Mouse (Mus musculus) neural tube, embryonic 13.5 days (tissue): ENCODE results near the gene Nr5a2. TPM values are rescaled to one million over a fixed set of nuclear protein-coding genes. Genes with fewer than 3 reads are reported as not detected.

Experiments used
- ATAC-seq: fragments of 200-750 bp; cut with Nextera tagmentation; 2 replicates; pipeline ENCODE4 v1.8.0; 2017; ENCODE audit warnings: low read depth, mild to moderate bottlenecking, moderate TSS enrichment, moderate library complexity
- H3K27ac ChIP-seq: fragments of 300-500 bp; sonication (generic); replicated peaks from 2 replicates; pipeline ENCODE4 v1.5.1; 2015; ENCODE audit warnings: moderate library complexity, mild to moderate bottlenecking, inconsistent platforms
- H3K27me3 ChIP-seq: fragments of 300-500 bp; sonication (generic); 2 replicates; pipeline ENCODE4 v1.6.1; 2015; ENCODE audit warnings: mild to moderate bottlenecking, inconsistent platforms
- H3K36me3 ChIP-seq: fragments of 300-500 bp; sonication (generic); 2 replicates; pipeline ENCODE4 v1.6.1; 2015; ENCODE audit warnings: mild to moderate bottlenecking, inconsistent platforms
- H3K4me1 ChIP-seq: fragments of 300-500 bp; sonication (generic); replicated peaks from 2 replicates; pipeline ENCODE4 v1.6.1; 2015; ENCODE audit warnings: inconsistent platforms
- H3K4me2 ChIP-seq: fragments of 300-500 bp; sonication (generic); 2 replicates; pipeline ENCODE4 v1.6.1; 2015; ENCODE audit warnings: inconsistent platforms, mild to moderate bottlenecking, moderate library complexity
- H3K4me3 ChIP-seq: fragments of 300-500 bp; sonication (generic); 2 replicates; pipeline ENCODE4 v1.5.1; 2015; ENCODE audit warnings: mild to moderate bottlenecking, inconsistent platforms
- H3K9ac ChIP-seq: fragments of 300-500 bp; sonication (generic); 2 replicates; pipeline ENCODE4 v1.6.1; 2015; ENCODE audit warnings: moderate library complexity, mild to moderate bottlenecking, inconsistent platforms
- H3K9me3 ChIP-seq: fragments of 300-500 bp; sonication (generic); 2 replicates; pipeline ENCODE4 v1.6.1; 2016; ENCODE audit warnings: inconsistent platforms
- WGBS: fragments of 180-500 bp; shearing (Covaris S2); methylation state at CpG from one replicate; pipeline ENCODE4 v1.1.7; 2015; 5-methylcytosine and 5-hydroxymethylcytosine counted together
- polyA plus RNA-seq: library from polyadenylated mRNA; unstranded; fragments of >200 nt; fragmentation: Nextera tagmentation; extraction: Ambion mirVana; gene quantifications from 2 replicates; pipeline ENCODE4 v1.2.1, GENCODE M21; 2015

The Nr5a2 gene
- polyA plus RNA-seq, 1 experiment from 2014 or later, result 1.5 TPM

DNA sequence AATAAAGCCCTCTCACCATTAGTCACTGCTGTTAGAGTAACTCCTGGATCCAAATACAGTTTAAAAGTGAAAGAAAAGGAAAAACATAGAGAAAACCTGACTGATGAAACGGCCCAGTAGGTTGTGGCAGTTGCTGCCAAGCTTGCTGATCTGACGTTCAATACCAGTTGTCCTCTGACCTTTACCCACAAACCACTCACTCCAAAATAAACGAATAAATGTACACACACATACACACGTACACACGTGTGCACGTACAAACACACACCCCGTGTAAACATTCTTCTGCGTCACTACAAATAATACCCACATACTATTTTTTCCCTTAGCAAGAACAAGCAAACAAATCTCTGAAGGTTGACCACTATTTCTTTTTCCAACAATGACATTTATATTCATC lies 64.4 kb downstream of the Nr5a2 start:
- H3K36me3 ChIP-seq, result no peaks in the 10 kb centered on the region
- H3K4me2 ChIP-seq, result no peak overlapping the region
- no peak overlapping the region for H3K9ac ChIP-seq
- WGBS, result 90% methylated on average over 8 of the region's 8 CpGs
- no peaks in the 10 kb centered on the region; the same call in 1 of the 2 replicates for H3K27me3 ChIP-seq
- ATAC-seq, result no peak
- no peak overlapping the region for H3K4me3 ChIP-seq
- no peaks in the 10 kb centered on the region for H3K9me3 ChIP-seq
- H3K4me1 ChIP-seq, result 0 out of 2 replicates have a peak, but pooled peaks cover 4% of the 10 kb centered on the region
- no peak overlapping the region for H3K27ac ChIP-seq

DNA sequence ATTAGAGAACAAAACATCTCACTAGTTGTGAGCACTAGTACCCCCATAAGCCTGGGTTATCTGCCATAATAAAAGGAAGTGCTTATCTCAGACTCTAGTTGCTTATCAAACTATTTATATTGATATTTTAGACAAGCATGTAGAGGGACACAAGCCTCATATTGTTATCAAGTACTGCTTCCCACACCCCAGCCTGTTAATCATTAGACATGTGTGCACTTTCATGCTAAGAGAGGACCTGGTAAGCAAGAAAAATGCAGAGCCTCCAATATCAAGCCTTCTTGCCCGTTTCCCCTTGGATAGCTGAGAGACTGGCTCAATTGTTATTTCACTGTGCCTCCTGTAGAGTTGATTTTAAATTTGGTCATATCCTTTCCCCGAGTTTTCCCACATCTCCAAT lies 65.5 kb downstream of the Nr5a2 start:
- Histone ChIP-seq H3K27ac (no peak overlapping the region), H3K9ac (no peak overlapping the region), H3K27me3 (no peaks in the 10 kb centered on the region; the same call in 1 of the 2 replicates), H3K4me1 (0 out of 2 replicates have a peak, but pooled peaks cover 4% of the 10 kb centered on the region), H3K36me3 (no peaks in the 10 kb centered on the region), H3K4me3 (no peak overlapping the region), H3K4me2 (no peak overlapping the region), H3K9me3 (no peaks in the 10 kb centered on the region)
- 60% methylated on average over 2 of the region's 2 CpGs for WGBS
- no peak for ATAC-seq

DNA sequence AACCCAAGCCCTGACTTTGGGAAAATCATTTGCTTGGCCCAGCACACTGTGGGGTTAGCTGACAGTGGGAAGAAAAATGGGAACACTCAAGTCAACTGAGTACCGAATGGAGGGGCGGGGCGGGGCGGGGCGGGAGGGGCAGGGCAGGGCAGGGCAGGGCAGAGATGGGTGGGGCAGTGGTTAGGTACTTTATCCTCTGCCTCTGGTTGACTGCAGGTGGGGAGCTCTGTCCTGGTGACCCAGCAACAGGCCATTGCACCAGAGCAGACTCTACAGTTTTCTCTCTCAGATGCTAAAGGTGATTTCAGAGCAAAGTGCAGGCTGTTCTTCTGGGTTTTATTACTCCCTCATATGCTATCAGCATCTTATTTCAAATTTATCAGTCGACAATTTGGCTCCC lies 67.1 kb downstream of the Nr5a2 start:
- 84% methylated on average over 6 of the region's 6 CpGs for whole genome bisulfite sequencing
- Histone ChIP-seq H3K4me3 (no peak overlapping the region), H3K36me3 (no peaks in the 10 kb centered on the region), H3K9me3 (no peaks in the 10 kb centered on the region), H3K27ac (no peak overlapping the region), H3K9ac (no peak overlapping the region), H3K27me3 (no peaks in the 10 kb centered on the region; the same call in 1 of the 2 replicates), H3K4me2 (no peak overlapping the region), H3K4me1 (peaks cover 12% of the 10 kb centered on the region; the same call in 1 of the 2 replicates)
- no peak for ATAC-seq

DNA sequence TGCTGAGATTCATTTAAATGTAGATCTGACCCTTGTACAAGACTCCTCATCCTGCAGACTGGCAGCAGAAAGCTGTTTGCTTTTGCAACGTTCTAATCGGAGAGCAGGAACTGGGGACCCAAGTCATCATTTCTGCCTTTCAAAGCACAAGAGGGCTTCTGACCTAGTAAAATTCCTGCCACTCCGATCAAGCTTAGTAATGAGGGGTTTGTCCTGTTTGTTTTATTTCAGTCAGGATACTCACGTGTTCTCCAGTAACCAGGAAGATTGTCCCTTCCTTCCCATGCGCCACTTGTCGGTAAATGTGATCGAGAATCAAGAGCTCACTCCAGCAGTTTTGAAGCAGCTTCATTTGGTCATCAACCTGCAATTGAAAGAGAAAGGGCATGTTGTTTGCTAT lies 69.8 kb downstream of the Nr5a2 start:
- H3K27ac ChIP-seq, result no peak overlapping the region
- no peak for ATAC-seq
- no peaks in the 10 kb centered on the region for H3K9me3 ChIP-seq
- 81% methylated on average over 7 of the region's 7 CpGs for WGBS
- H3K9ac ChIP-seq, result no peak overlapping the region
- H3K36me3 ChIP-seq, result no peaks in the 10 kb centered on the region
- peaks cover 8% of the 10 kb centered on the region; the same call in 1 of the 2 replicates for H3K4me1 ChIP-seq
- no peak overlapping the region for H3K4me3 ChIP-seq
- no peak overlapping the region for H3K4me2 ChIP-seq
- H3K27me3 ChIP-seq, result no peaks in the 10 kb centered on the region; the same call in 1 of the 2 replicates

DNA sequence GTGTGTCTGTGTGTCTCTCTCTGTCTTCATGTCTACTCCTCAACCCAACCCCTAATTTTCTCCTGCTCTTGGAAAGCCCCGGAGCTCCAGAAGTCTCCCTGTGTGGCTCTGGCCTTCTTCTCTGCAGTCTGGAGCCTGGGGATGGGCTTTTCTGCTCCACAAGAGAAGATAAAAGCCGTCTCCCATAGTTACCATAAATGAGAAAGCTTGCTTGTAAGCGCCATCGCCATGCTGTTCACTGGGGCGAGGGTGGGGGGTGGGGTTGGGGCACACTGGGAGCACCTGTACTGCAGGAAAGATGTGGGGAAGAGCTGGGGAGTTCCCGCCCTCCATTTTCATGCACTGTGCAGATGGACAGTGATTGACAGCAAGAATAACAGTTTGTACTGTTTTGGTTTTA lies 71.5 kb downstream of the Nr5a2 start:
- Histone ChIP-seq H3K9me3 (no peaks in the 10 kb centered on the region), H3K4me1 (peaks cover 8% of the 10 kb centered on the region; the same call in 1 of the 2 replicates)
- whole genome bisulfite sequencing, result 51% methylated on average over 6 of the region's 6 CpGs

DNA sequence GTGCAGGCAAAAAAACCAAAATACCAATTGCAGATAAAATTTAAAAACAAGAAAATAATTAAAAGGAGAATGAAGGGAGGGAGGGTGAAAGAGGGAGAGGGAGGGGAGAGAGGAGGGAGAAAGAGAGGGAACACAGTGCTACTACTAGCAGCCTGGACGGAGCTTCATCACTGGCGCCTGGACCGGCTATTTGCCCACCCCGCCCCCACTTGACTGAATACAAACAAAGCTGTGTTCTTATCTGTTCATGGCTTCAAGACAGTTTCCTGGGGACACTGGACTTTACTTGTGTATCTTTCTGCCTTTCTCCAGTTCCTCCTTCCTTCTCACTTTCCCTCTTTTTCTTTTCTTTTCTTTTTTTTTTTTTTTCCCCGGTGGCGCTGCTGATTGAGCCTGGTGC lies 73.6 kb downstream of the Nr5a2 start:
- 43% methylated on average over 6 of the region's 6 CpGs for WGBS
- no peak for ATAC-seq
- no peak overlapping the region for H3K4me2 ChIP-seq
- H3K4me3 ChIP-seq, result no peak overlapping the region
- H3K36me3 ChIP-seq, result no peaks in the 10 kb centered on the region
- H3K27ac ChIP-seq, result no peak overlapping the region
- peaks cover 8% of the 10 kb centered on the region; the same call in 1 of the 2 replicates for H3K4me1 ChIP-seq
- H3K9me3 ChIP-seq, result no peaks in the 10 kb centered on the region
- H3K9ac ChIP-seq, result no peak overlapping the region
- H3K27me3 ChIP-seq, result no peaks in the 10 kb centered on the region

More for the DNA sequence above, 71.5 kb downstream of the Nr5a2 start:
- H3K4me3 ChIP-seq, result no peak overlapping the region
- no peaks in the 10 kb centered on the region; the same call in 1 of the 2 replicates for H3K27me3 ChIP-seq
- H3K36me3 ChIP-seq, result no peaks in the 10 kb centered on the region
- no peak overlapping the region for H3K4me2 ChIP-seq
- no peak for ATAC-seq
- H3K9ac ChIP-seq, result no peak overlapping the region
- no peak overlapping the region for H3K27ac ChIP-seq

DNA sequence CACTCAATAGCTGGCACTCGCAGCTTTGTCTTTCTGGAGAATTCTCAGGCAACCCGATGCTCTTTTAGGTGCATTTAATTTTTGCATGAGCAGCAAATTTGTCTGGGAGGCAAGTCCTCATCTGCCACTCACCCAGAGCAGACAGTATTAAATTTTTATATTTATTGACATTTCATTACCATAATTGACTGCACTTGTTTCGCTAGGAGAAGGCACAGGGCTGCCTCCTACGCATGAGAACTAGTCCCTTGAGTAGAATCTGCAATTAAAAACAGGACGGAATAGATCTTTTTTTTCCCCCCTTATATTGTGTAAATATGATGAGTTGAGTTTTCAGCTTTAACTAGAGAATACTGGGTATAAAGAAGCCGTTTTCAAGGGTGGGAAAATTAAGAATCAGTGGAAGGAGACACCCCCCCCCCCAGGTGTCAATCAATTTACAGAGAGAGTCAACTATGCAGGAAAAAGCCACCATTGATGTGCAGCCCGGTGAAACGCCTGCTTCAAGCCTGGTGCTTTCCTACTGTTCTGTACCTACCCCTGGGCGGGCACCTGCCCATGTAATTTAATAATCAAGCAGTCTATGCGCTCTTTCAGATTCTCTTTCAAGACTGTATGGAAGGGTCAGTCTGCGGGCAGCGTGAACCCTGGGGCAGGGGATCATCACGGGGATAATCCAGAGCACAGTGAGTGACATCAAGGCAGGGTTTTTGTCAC lies 76.6 kb downstream of the Nr5a2 start:
- H3K27me3 ChIP-seq, result no peaks in the 10 kb centered on the region
- no peak overlapping the region for H3K27ac ChIP-seq
- H3K9me3 ChIP-seq, result no peaks in the 10 kb centered on the region
- no peaks in the 10 kb centered on the region for H3K36me3 ChIP-seq
- 62% methylated on average over 13 of the region's 13 CpGs for WGBS
- peaks cover under 1% of the 10 kb centered on the region; the same call in 1 of the 2 replicates for H3K4me1 ChIP-seq
- no peak overlapping the region for H3K4me2 ChIP-seq
- H3K9ac ChIP-seq, result no peak overlapping the region
- no peak for ATAC-seq
- no peak overlapping the region for H3K4me3 ChIP-seq

DNA sequence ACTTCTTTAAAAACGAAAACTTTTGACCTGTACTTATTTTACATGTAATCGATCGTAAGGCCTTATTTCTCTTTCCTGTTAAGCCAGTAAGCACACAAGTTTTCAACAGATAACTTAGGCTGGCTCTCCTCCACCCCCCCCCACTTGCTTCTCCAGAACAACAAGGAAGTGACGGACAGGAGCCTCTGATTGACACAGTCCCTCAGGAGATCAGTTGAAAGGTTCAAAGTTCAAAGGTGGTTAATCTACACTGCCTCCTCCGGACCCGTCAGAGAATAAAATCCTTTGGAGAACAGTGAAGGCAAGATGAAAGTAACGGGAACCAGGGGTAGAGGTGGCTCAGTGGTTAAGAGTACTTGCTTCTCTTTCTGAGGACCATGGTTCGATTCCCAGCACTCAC lies 80.0 kb downstream of the Nr5a2 start:
- H3K4me2 ChIP-seq, result no peak overlapping the region
- no peak overlapping the region for H3K9ac ChIP-seq
- no peaks in the 10 kb centered on the region for H3K36me3 ChIP-seq
- no peak overlapping the region for H3K27ac ChIP-seq
- WGBS, result 90% methylated on average over 8 of the region's 8 CpGs
- ATAC-seq, result no peak
- H3K9me3 ChIP-seq, result no peaks in the 10 kb centered on the region
- no peaks in the 10 kb centered on the region for H3K4me1 ChIP-seq
- no peak overlapping the region for H3K4me3 ChIP-seq
- H3K27me3 ChIP-seq, result no peaks in the 10 kb centered on the region

DNA sequence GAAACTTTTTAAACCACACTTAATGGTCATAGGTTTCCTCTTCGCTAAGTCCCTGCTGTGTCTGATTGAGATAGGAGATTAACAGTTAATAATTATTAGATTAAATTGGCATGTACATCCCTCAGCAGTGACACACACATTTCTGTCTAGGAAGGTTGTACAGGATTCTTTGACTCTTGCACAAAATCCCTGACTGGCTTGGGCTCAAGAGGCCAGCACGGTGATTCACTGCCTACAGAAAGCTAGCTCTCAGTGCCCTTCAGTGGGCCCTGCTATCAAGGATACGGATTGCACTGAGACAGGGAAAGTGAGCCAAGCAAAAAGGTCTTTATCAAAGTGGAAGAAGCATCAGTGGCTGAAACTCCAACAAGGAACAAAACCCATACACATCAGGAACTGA lies 85.2 kb downstream of the Nr5a2 start:
- ATAC-seq, result no peak
- no peaks in the 10 kb centered on the region for H3K4me1 ChIP-seq
- no peak overlapping the region for H3K9ac ChIP-seq
- 0 out of 2 replicates have a peak, but pooled peaks cover 3% of the 10 kb centered on the region for H3K27me3 ChIP-seq
- no peak overlapping the region for H3K4me2 ChIP-seq
- no peak overlapping the region for H3K27ac ChIP-seq
- no peaks in the 10 kb centered on the region for H3K36me3 ChIP-seq
- H3K4me3 ChIP-seq, result no peak overlapping the region
- WGBS, result 95% methylated on average over 3 of the region's 3 CpGs
- no peaks in the 10 kb centered on the region for H3K9me3 ChIP-seq

DNA sequence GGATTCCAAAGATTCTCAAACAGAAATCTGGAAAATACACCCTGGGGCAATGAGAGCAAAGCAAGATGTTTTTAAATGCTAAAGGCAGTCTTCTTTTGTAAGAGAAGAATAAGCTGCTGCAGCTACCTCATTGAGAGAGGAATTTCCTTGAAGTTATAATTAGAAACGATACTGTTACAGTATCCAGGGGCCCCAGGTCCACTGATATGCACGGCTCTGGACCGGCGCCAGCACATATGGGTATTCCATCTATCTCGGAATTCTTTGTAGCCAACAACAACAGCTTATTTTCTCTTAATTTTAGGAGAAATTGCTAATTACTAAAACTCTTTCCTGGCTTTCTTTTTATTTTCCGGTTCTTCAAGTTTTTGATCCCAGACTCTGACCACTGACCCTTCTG lies 91.3 kb downstream of the Nr5a2 start:
- H3K27me3 ChIP-seq, result 0 out of 2 replicates have a peak, but pooled peaks cover 3% of the 10 kb centered on the region
- H3K27ac ChIP-seq, result no peak overlapping the region
- H3K9me3 ChIP-seq, result no peaks in the 10 kb centered on the region
- WGBS, result 79% methylated on average over 6 of the region's 6 CpGs
- no peak for ATAC-seq
- no peak overlapping the region for H3K9ac ChIP-seq
- H3K4me1 ChIP-seq, result no peaks in the 10 kb centered on the region
- H3K36me3 ChIP-seq, result no peaks in the 10 kb centered on the region
- no peak overlapping the region for H3K4me3 ChIP-seq
- no peak overlapping the region for H3K4me2 ChIP-seq

DNA sequence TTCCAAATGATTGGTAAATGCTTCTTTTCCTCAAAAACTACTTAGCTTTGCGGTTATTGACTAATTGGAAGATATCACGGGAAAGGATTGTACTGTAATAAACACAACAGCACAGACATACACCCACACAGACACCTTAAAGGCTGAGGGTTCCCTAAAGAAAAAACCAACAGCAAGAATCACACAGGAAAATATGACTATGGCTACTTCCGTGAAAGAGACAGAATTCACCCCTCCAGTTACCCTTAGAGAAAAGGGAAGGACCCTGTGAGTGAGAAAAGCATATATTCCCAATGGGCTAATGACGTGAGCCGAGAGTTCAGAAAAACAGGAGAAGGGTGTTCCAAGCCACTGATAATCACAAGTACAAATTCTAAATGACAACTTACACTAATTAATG lies 92.0 kb downstream of the Nr5a2 start:
- Histone ChIP-seq H3K27me3 (0 out of 2 replicates have a peak, but pooled peaks cover 3% of the 10 kb centered on the region), H3K9me3 (no peaks in the 10 kb centered on the region), H3K9ac (no peak overlapping the region), H3K36me3 (no peaks in the 10 kb centered on the region), H3K4me1 (no peaks in the 10 kb centered on the region), H3K4me3 (no peak overlapping the region), H3K27ac (no peak overlapping the region), H3K4me2 (no peak overlapping the region)
- whole genome bisulfite sequencing, result 84% methylated on average over 5 of the region's 5 CpGs
- ATAC-seq, result no peak

DNA sequence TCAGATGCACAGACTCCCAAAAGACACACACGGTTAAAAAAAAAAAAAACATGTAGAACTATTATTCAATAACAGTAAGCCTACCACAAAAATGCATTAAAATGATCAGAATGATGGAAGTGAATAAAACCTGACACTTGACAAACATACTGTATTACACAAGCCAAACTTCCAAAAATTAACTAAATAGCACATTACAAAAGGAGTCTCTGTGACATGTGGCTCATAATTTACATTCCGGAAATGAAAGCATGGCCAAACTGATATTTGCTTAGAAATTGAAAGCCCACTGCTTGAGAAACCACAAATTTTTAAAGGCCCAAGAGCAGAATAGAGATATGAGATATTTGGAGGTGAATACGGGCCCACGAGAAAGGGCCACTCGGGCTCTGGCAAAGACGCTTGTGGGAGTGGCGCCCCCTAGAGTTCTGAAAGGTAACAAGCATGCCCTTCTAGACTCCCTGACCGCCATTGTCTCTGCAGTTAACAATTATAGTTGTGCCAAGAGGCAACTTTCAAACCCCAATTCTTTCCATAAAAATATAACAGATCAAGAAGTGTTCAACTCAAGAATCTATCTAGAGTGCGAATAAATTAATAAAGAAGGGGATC lies 93.7 kb downstream of the Nr5a2 start:
- WGBS, result 70% methylated on average over 9 of the region's 9 CpGs
- no peak overlapping the region for H3K4me3 ChIP-seq
- H3K4me1 ChIP-seq, result no peaks in the 10 kb centered on the region
- H3K9ac ChIP-seq, result no peak overlapping the region
- H3K36me3 ChIP-seq, result no peaks in the 10 kb centered on the region
- 0 out of 2 replicates have a peak, but pooled peaks cover 3% of the 10 kb centered on the region for H3K27me3 ChIP-seq
- ATAC-seq, result no peak
- no peak overlapping the region for H3K27ac ChIP-seq
- H3K9me3 ChIP-seq, result no peaks in the 10 kb centered on the region
- H3K4me2 ChIP-seq, result no peak overlapping the region
